10 mouse cellular contexts compared by ENCODE assay signal in genomic region chr17:47174748-47175215, GRCm38 (mm10).
A peak's percentile ranks its signal among the peaks of the same experiment; 100 is the strongest.
DNase-seq lines count a peak whose midpoint lies in the region; ATAC-seq lines count a peak whose summit lies in the region.
"Had no signal": no experiment of that assay in that cellular context is flagged by ENCODE, and none has a peak within 500 bp of the region (broad histone marks: within the 10 kb centered on the region; RNA-seq: fewer than 3 reads in every experiment).

No protein-coding gene starts in this region.

- peaks cover 22% of the 10 kb centered on the region for H3K4me1 ChIP-seq in embryonic facial prominence, embryonic 14.5 days (ENCODE audit: control insufficient read depth, insufficient read depth, low read length)
- H3K4me1 ChIP-seq in embryonic facial prominence, embryonic 10.5 days, result peaks cover 31% of the 10 kb centered on the region
- no peaks in the 10 kb centered on the region for H3K4me1 ChIP-seq in brown adipose tissue, adult 24 weeks (ENCODE audit: control insufficient read depth, insufficient read depth, insufficient read length, low read length)
- H3K4me1 ChIP-seq in heart, embryonic 16.5 days (ENCODE audit: control insufficient read depth, insufficient read depth, low read length), result peaks cover 20% of the 10 kb centered on the region
- peaks cover 16% of the 10 kb centered on the region for H3K4me1 ChIP-seq in forebrain, embryonic 15.5 days

- no peak overlapping the region for H3K4me2 ChIP-seq in embryonic facial prominence, embryonic 14.5 days (ENCODE audit: low read depth, low read length)
- peak overlapping the region; percentile 59 for H3K4me2 ChIP-seq in heart, embryonic 16.5 days (ENCODE audit: low read depth, low read length)
- no peak overlapping the region for H3K4me2 ChIP-seq in forebrain, embryonic 15.5 days (replicated peaks)
- H3K4me2 ChIP-seq: hindbrain, embryonic 15.5 days had no signal

- no peak overlapping the region for H3K27ac ChIP-seq in embryonic facial prominence, embryonic 14.5 days (replicated peaks; ENCODE audit: low read depth, low read length)
- no peak overlapping the region for H3K27ac ChIP-seq in embryonic facial prominence, embryonic 10.5 days (replicated peaks)
- H3K27ac ChIP-seq in brown adipose tissue, adult 24 weeks (replicated peaks; ENCODE audit: low read depth, low read length), result peak overlapping the region; percentile 53
- H3K27ac ChIP-seq in heart, embryonic 16.5 days (ENCODE audit: low read length), result peak overlapping the region; percentile 77
- no peak overlapping the region for H3K27ac ChIP-seq in forebrain, embryonic 15.5 days (replicated peaks)
- H3K27ac ChIP-seq: hindbrain, embryonic 15.5 days had no signal

- no peak overlapping the region for H3K4me3 ChIP-seq in embryonic facial prominence, embryonic 14.5 days (ENCODE audit: low read depth, low read length)
- H3K4me3 ChIP-seq in embryonic facial prominence, embryonic 10.5 days, result no peak overlapping the region; the same call in 1 of the 2 replicates
- H3K4me3 ChIP-seq in brown adipose tissue, adult 24 weeks (ENCODE audit: insufficient read depth, low read depth, low read length), result peak overlapping the region; percentile 69
- peak overlapping the region; percentile 55 for H3K4me3 ChIP-seq in heart, embryonic 16.5 days (ENCODE audit: low read length)
- no peak overlapping the region for H3K4me3 ChIP-seq in forebrain, embryonic 15.5 days
- H3K4me3 ChIP-seq: hindbrain, embryonic 15.5 days had no signal

- H3K9ac ChIP-seq in embryonic facial prominence, embryonic 14.5 days (ENCODE audit: low read depth, low read length), result no peak overlapping the region
- H3K9ac ChIP-seq in heart, embryonic 16.5 days (ENCODE audit: low read length), result peak overlapping the region; percentile 55
- no peak overlapping the region for H3K9ac ChIP-seq in forebrain, embryonic 15.5 days (replicated peaks)
- H3K9ac ChIP-seq: hindbrain, embryonic 15.5 days had no signal

- WGBS in embryonic facial prominence, embryonic 14.5 days, result 63% methylated on average over 12 of the region's 12 CpGs
- 79% methylated on average over 12 of the region's 12 CpGs for WGBS in embryonic facial prominence, embryonic 10.5 days
- WGBS in heart, embryonic 16.5 days, result 10% methylated on average over 12 of the region's 12 CpGs
- WGBS in forebrain, embryonic 15.5 days, result 88% methylated on average over 12 of the region's 12 CpGs

- no peaks in the 10 kb centered on the region for H3K27me3 ChIP-seq in embryonic facial prominence, embryonic 14.5 days (replicated peaks; ENCODE audit: control insufficient read depth, insufficient read depth, low read length)
- no peaks in the 10 kb centered on the region for H3K27me3 ChIP-seq in embryonic facial prominence, embryonic 10.5 days (replicated peaks; ENCODE audit: low read depth, poor library complexity, severe bottlenecking)
- no peaks in the 10 kb centered on the region for H3K27me3 ChIP-seq in heart, embryonic 16.5 days (ENCODE audit: control insufficient read depth, insufficient read depth, low read length)
- no peaks in the 10 kb centered on the region for H3K27me3 ChIP-seq in forebrain, embryonic 15.5 days
- H3K27me3 ChIP-seq: CH12.LX; hindbrain, embryonic 15.5 days had no signal

- DNase-seq in embryonic facial prominence, embryonic 14.5 days (ENCODE audit: low spot score), result peak; percentile 74
- DNase-seq in embryonic facial prominence, embryonic 10.5 days (ENCODE audit: low spot score), result no peak
- peak; percentile 60 to 63 for DNase-seq in layer of hippocampus, adult 8-10 months (ENCODE audit: low spot score in 2 of 2)
- DNase-seq in lung, postnatal 4 days, result peak; percentile 89 to 94
- DNase-seq in testis, postnatal 10 days (ENCODE audit: low spot score), result peak; percentile 91

- H3K9me3 ChIP-seq in embryonic facial prominence, embryonic 14.5 days (ENCODE audit: control insufficient read depth, low read length), result no peaks in the 10 kb centered on the region
- H3K9me3 ChIP-seq in embryonic facial prominence, embryonic 10.5 days, result no peaks in the 10 kb centered on the region
- H3K9me3 ChIP-seq in heart, embryonic 16.5 days (replicated peaks; ENCODE audit: control insufficient read depth, low read length), result no peaks in the 10 kb centered on the region
- no peaks in the 10 kb centered on the region for H3K9me3 ChIP-seq in forebrain, embryonic 15.5 days
- H3K9me3 ChIP-seq: hindbrain, embryonic 15.5 days had no signal

- ATAC-seq in embryonic facial prominence, embryonic 14.5 days (ENCODE audit: low read depth), result no peak
- peak; percentile 92 for ATAC-seq in heart, embryonic 16.5 days (replicated peaks; ENCODE audit: extremely low read depth, insufficient read depth, low FRiP score)
- no peak for ATAC-seq in forebrain, embryonic 15.5 days (replicated peaks)

- no peaks in the 10 kb centered on the region for H3K36me3 ChIP-seq in embryonic facial prominence, embryonic 14.5 days (ENCODE audit: control insufficient read depth, insufficient read depth, low read length)
- peaks cover 21% of the 10 kb centered on the region for H3K36me3 ChIP-seq in embryonic facial prominence, embryonic 10.5 days (replicated peaks)
- 0 out of 2 replicates have a peak, but pooled peaks cover 2% of the 10 kb centered on the region for H3K36me3 ChIP-seq in heart, embryonic 16.5 days (ENCODE audit: control insufficient read depth, insufficient read depth)
- no peaks in the 10 kb centered on the region for H3K36me3 ChIP-seq in forebrain, embryonic 15.5 days
- H3K36me3 ChIP-seq: hindbrain, embryonic 15.5 days had no signal

Comparison
In these comparisons a context has a peak if more than half of its experiments do, and no peak if none do; other contexts are left out.
1. H3K27ac ChIP-seq: peak in brown adipose tissue, adult 24 weeks (single experiment) and heart, embryonic 16.5 days (single experiment); none in embryonic facial prominence, embryonic 14.5 days (single experiment), embryonic facial prominence, embryonic 10.5 days (single experiment) and forebrain, embryonic 15.5 days (single experiment).
2. H3K4me3 ChIP-seq: peak in brown adipose tissue, adult 24 weeks (single experiment) and heart, embryonic 16.5 days (single experiment); none in embryonic facial prominence, embryonic 14.5 days (single experiment), embryonic facial prominence, embryonic 10.5 days (single experiment) and forebrain, embryonic 15.5 days (single experiment).